Mouse (Mus musculus): Measurements from ENCODE around the gene B3gnt2.

Gene B3gnt2

GRCm38 (mm10) chr11:22860335-22861227 lies at the start of gene B3gnt2:
Gene B3gnt2, minus strand, starts transcription at chr11:22860961.
- no peak for DNase-seq (ENCODE audit: low read depth)

GRCm38 (mm10) chr11:22906453-22906865 lies 45.7 kb upstream of the B3gnt2 start:
- DNase-seq (ENCODE audit: low read depth): no peak

- DNase-seq (ENCODE audit: low read depth): no peak
These were observed 42.2 kb upstream of the B3gnt2 start for GRCm38 (mm10) chr11:22902923-22903322.

DNA sequence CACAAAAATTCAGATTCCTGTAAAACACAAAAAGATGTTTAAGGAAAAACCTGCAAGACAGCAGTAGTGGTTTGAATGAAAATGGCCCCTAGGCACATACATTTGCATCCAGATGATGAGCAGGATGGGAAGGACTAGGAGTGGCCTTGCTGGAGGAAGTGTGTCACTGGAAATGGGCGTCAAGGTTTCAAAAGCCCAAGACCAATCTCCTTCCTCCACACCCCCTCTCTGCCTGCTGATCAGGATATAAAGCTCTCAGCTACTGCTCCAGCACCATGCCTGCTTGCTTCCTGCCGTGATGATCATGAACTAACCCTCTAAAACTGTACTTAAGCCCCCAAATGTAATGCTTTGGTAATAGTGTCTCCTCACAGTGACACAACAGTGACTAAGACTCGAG lies 39.3 kb upstream of the B3gnt2 start:
- no peak for DNase-seq (ENCODE audit: low read depth)

DNA sequence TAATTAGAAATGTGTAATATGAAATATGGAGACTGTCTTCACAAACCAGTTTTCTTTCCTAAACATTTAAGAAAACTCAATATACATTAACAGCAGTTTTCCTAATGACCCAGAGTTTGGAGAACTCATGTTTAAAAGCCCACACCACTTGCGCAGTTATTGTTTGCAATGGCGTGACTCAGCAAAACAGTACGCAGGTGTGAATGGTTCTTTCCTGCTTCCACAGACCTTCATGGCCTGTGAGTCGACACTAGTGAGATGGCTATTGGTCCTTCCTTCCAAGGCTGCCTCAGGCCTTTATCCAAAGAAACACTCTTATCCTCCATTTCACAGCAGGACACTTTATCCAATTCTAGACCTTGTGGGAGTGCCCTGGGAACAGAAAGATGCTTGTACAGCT lies 36.9 kb upstream of the B3gnt2 start:
- no peak for DNase-seq (ENCODE audit: low read depth)

GRCm38 (mm10) chr11:22897127-22897526 lies 36.4 kb upstream of the B3gnt2 start:
- no peak for DNase-seq (ENCODE audit: low read depth)

GRCm38 (mm10) chr11:22893075-22893474 lies 32.3 kb upstream of the B3gnt2 start:
- DNase-seq (ENCODE audit: low read depth): no peak

- no peak for DNase-seq (ENCODE audit: low read depth)
These were observed 31.7 kb upstream of the B3gnt2 start for GRCm38 (mm10) chr11:22892466-22892865.

- no peak for DNase-seq (ENCODE audit: low read depth)
These were observed 31.1 kb upstream of the B3gnt2 start for GRCm38 (mm10) chr11:22891876-22892275.

- DNase-seq (ENCODE audit: low read depth): no peak
These were observed 30.5 kb upstream of the B3gnt2 start for GRCm38 (mm10) chr11:22891242-22891641.

DNA sequence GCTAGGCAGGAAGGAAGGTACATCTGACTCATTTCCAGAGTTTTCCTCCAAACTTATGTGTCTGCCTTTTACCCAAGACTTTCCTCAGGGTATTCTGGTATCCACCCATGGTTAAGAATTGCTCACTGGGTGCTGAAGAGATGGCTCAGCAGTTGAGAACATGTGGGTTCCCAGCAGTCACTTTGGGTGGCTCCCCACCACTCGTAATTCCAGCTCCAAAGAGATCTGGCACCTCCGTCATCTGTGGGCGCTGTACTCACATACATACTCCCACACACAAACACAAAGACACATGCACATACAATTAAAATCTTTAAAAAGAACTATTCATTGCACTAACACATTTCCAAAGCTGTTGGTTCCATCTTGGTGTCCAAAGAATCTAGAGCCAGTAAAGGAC lies 28.5 kb upstream of the B3gnt2 start:
- no peak for DNase-seq (ENCODE audit: low read depth)

DNA sequence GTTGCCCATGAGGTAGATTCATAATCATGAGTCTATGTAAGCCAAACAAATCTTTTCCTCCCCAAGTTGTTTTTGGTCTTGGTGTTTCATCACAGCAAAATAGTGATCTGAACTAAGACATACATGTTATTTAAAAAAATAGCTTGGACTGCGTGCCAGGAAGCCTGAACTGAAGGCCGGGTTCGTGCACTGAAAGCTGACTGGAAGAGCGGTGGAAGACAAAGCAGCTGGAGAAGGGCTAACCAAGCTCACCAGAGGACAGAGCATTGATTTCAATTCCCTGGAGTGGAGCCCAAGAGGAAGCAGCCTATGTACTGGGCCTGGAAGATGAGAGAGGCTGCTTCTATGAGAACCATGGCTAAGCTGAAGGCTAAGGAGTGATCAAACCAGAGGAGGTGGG lies 26.2 kb upstream of the B3gnt2 start:
- no peak for DNase-seq (ENCODE audit: low read depth)

- DNase-seq (ENCODE audit: low read depth): no peak
These were observed 24.6 kb upstream of the B3gnt2 start for GRCm38 (mm10) chr11:22885350-22885749.

DNA sequence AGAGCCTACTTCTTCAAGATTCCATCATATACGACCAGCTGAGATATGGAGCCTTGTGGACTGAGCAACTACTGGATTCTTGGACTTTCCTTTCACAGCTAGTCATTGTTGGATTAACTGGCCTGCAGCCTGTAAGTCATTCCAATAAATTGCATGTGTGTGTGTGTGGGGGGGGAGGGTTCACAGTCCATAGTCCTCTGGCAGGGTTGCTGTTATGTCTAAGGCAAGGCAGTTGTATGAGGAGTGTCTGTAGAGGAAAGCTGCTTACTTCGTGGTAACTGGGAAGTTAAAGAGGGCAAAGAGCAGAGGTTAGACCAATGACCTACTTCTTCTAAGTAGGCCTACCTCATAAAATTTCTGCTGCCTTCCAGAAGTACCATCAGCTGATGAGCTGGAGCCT lies 22.9 kb upstream of the B3gnt2 start:
- no peak for DNase-seq (ENCODE audit: low read depth)

DNA sequence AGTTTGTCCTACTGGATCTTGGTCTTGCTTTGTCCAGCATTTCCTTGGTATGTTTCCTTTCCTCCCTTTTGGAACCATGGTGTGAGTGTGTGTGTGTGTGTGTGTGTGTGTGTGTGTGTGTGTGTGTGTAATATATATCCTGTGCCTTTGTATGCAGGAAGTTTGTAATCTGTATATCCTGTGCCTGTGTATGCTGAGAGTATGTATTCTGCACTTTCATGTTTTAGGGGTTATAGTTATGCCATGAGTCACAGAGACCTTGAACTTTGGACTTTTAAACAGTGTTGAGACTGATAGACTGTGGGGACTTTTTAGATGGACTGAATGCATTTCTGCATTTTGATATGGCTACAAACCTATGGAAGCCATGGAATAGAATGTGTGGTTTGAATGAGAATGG lies 22.2 kb upstream of the B3gnt2 start:
- DNase-seq (ENCODE audit: low read depth): no peak

DNA sequence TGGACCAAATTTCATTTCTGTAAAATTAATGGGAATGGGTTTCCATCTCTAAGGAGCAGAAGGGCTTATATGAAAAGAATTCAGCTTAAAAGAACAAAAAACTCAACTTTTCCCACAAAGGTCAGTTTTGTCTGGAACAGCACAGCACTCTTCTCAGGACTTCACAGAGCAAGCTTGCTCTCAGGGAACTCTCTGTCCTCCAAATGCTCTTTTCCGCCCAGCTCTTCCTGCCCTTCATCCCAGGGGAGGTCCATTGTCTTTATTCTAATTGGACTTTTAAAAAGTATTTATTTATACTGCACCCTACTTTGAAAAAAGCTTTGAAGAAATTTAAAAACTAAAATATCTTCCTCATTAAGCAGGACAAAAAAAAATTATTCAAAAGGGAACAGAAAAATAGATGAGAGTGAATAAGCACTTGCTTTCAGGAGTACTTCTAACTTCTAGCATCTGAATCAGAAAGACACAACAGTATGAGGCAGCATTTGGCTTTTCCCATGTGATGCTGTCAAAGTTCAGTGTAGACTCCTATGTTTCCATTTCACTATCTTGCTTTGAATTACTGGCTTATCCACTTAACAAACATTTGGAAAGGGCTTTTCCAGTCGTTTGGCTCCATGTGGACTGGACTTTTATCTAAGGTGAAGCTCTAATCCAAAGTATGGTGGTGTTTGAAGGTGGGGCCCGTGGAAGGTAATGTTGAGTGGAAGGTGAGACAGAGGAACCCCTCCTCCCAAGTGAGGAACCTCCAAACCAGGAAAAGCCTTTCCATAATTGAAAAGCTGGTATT lies 19.8 kb upstream of the B3gnt2 start:
- no peak for DNase-seq (ENCODE audit: low read depth)

DNA sequence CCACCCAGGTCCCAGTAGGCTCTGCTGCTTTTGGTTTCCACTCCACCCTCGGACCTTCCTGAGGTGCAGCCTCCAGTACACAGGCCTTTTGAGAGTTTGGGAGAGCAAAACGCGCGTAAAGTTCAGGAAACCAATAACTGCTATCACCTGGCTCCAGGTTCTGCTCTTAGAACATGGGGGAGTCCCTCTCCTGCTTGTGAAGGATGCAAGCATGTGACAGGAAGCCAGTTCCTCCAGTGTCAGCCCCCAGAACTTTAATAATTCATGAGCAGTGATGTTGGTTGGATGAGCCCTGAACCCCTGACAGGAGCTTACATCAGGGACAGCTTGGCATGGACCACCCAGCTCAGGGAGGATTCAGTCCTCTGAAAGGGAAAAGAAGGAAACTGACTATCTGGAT lies 18.9 kb upstream of the B3gnt2 start:
- DNase-seq (ENCODE audit: low read depth): no peak

GRCm38 (mm10) chr11:22876680-22877330 lies 16.0 kb upstream of the B3gnt2 start:
- no peak for DNase-seq (ENCODE audit: low read depth)

DNA sequence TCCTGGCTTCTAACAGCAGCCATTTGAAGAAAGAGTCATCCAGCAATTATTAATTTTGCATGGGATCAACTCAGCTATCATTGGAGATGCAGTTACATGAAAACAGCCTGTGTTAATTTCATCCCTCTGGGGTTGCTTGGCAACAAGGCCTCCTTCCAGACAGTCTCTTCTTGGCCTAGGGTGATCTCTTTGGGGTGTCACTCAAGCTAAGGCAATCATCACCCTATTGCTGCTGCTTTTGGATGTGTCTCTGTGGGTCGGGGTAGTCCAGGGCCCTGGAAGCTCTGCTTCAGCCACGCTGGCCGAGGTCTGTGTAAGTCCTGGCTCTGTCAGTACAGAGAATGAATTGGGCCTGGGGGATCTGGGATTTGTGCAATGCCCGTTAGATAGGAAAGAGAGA lies 14.5 kb upstream of the B3gnt2 start:
- DNase-seq (ENCODE audit: low read depth): no peak

GRCm38 (mm10) chr11:22874747-22875146 lies 14.0 kb upstream of the B3gnt2 start:
- no peak for DNase-seq (ENCODE audit: low read depth)

DNA sequence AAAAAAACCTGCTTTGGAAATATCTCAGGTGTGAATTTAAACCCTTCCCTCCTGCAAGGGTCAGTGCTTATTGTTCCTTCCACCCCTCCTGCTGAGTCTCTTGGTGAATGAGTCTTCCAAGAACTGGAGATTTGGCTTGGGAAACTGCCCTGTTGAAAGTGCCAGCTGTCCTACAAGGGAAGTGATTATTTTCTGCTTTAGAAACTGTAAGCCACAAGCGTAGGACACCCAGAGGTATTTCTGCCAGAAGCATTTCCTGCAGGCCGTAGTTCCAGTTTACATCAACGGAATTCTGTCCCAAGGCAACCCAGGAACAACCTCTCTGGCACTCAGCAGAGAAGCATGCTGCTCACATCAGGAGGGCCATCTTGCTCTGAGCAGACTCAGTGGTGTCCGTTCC lies 12.6 kb upstream of the B3gnt2 start:
- peak; percentile 19 for DNase-seq (ENCODE audit: low read depth)

DNA sequence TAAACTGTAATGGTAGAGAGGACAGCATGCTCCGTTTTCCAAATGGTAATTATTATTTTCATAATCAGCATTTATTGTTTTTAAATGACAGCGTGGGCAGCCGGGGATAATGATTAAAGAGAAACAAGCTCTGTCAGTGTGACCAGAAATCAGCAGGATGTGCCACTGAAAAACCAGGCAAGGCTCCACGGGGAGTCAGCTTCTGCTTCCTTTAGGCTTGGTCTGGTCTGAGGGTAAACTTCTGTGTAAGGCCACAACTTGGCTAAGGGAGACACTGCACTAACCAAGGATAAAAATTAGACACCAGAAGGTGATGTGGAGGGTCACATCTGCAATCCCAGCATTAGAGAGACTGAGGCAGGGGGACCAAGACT lies 11.5 kb upstream of the B3gnt2 start:
- DNase-seq (ENCODE audit: low read depth): no peak

Measured in fibroblast of lung, adult 2 months (primary cell).